Mouse (Mus musculus) embryonic facial prominence, embryonic 15.5 days (tissue): ENCODE data around the gene AC109138.7. TPM values are rescaled to one million over a fixed set of nuclear protein-coding genes. Genes with fewer than 3 reads are reported as not detected.

Experiments used
- microRNA-seq: library from miRNA; unstranded; fragments of <30 nt; microRNA quantifications from one replicate; pipeline ENCODE4, GENCODE M21; 2016; ENCODE audit warnings: borderline number of aligned reads
- polyA plus RNA-seq: library from polyadenylated mRNA; unstranded; fragments of >200 nt; fragmentation: Nextera tagmentation; extraction: Ambion mirVana; gene quantifications from 2 replicates; pipeline ENCODE4 v1.2.1, GENCODE M21; 2015

The AC109138.7 gene
- polyA plus RNA-seq, 1 experiment from 2014 or later: not detected

Small RNA genes within 50 kb of the gene (microRNA-seq; reads per million reads assigned to microRNA genes)
- gene Gm26115: not detected
- gene Mir6985: not detected

Other genes with a start within 250 kb of the AC109138.7 start
- gene Aldh3b2, start 242.0 kb upstream of the AC109138.7 start, polyA plus RNA-seq: 22.8 and 25.3 TPM in 2 replicates
- 5.5 and 6.0 TPM in 2 replicates for gene Acy3, start 227.8 kb upstream of the AC109138.7 start, polyA plus RNA-seq
- gene Tbx10, start 221.6 kb upstream of the AC109138.7 start, polyA plus RNA-seq: not detected in 2 replicates
- 31.0 and 35.8 TPM in 2 replicates for gene Nudt8, start 213.8 kb upstream of the AC109138.7 start, polyA plus RNA-seq
- 3.9 and 4.7 TPM in 2 replicates for gene Gm49405, start 213.7 kb upstream of the AC109138.7 start, polyA plus RNA-seq
- gene Doc2g, start 211.0 kb upstream of the AC109138.7 start, polyA plus RNA-seq: 5.4 and 5.6 TPM in 2 replicates
- gene Ndufv1, start 201.6 kb upstream of the AC109138.7 start, polyA plus RNA-seq: 190 and 202 TPM in 2 replicates
- gene Gstp1, start 176.4 kb upstream of the AC109138.7 start, polyA plus RNA-seq: 511 and 558 TPM in 2 replicates
- gene Gstp2, start 168.3 kb upstream of the AC109138.7 start, polyA plus RNA-seq: 3.4 and 3.7 TPM in 2 replicates
- gene Gstp3, start 154.8 kb upstream of the AC109138.7 start, polyA plus RNA-seq: 0.41 and 0.77 TPM in 2 replicates
- gene Cabp2, start 132.8 kb upstream of the AC109138.7 start, polyA plus RNA-seq: not detected in 2 replicates
- 84.6 and 92.8 TPM in 2 replicates for gene Cdk2ap2, start 117.2 kb upstream of the AC109138.7 start, polyA plus RNA-seq
- gene Pitpnm1, start 114.4 kb upstream of the AC109138.7 start, polyA plus RNA-seq: 9.7 and 10.8 TPM in 2 replicates
- gene Aip, start 88.5 kb upstream of the AC109138.7 start, polyA plus RNA-seq: 98.5 and 100 TPM in 2 replicates
- not detected in 2 replicates for gene Gpr152, start 74.6 kb upstream of the AC109138.7 start, polyA plus RNA-seq
- gene Cabp4, start 70.3 kb upstream of the AC109138.7 start, polyA plus RNA-seq: 0.31 and 0.37 TPM in 2 replicates
- 159 and 178 TPM in 2 replicates for gene Coro1b, start 65.7 kb upstream of the AC109138.7 start, polyA plus RNA-seq
- 4.8 and 6.2 TPM in 2 replicates for gene Ptprcap, start 60.8 kb upstream of the AC109138.7 start, polyA plus RNA-seq
- gene Rps6kb2, start 51.0 kb upstream of the AC109138.7 start, polyA plus RNA-seq: 66.2 and 70.4 TPM in 2 replicates
- 3.4 and 5.4 TPM in 2 replicates for gene Carns1, start 38.9 kb upstream of the AC109138.7 start, polyA plus RNA-seq
- 3.6 and 5.1 TPM in 2 replicates for gene Tbc1d10c, start 23.1 kb upstream of the AC109138.7 start, polyA plus RNA-seq
- gene Ppp1ca, start 22.3 kb upstream of the AC109138.7 start, polyA plus RNA-seq: 745 and 794 TPM in 2 replicates
- gene Rad9a, start 12.7 kb upstream of the AC109138.7 start, polyA plus RNA-seq: 33.6 and 35.0 TPM in 2 replicates
- 10.1 and 10.2 TPM in 2 replicates for gene Clcf1, start 119 bp upstream of the AC109138.7 start, polyA plus RNA-seq
- 33.5 and 34.0 TPM in 2 replicates for gene Pold4, start 17.5 kb downstream of the AC109138.7 start, polyA plus RNA-seq
- gene Ssh3, start 54.8 kb downstream of the AC109138.7 start, polyA plus RNA-seq: 27.5 and 34.4 TPM in 2 replicates
- gene Ankrd13d, start 68.8 kb downstream of the AC109138.7 start, polyA plus RNA-seq: 13.0 and 13.7 TPM in 2 replicates
- gene Grk2, start 91.9 kb downstream of the AC109138.7 start, polyA plus RNA-seq: 20.1 and 24.4 TPM in 2 replicates
- gene Kdm2a, start 183.9 kb downstream of the AC109138.7 start, polyA plus RNA-seq: 50.4 and 55.0 TPM in 2 replicates
- 47.4 and 50.5 TPM in 2 replicates for gene Rhod, start 225.1 kb downstream of the AC109138.7 start, polyA plus RNA-seq